Mouse (Mus musculus): ENCODE measurements around the gene Cracr2a.

Cracr2a gene

DNA sequence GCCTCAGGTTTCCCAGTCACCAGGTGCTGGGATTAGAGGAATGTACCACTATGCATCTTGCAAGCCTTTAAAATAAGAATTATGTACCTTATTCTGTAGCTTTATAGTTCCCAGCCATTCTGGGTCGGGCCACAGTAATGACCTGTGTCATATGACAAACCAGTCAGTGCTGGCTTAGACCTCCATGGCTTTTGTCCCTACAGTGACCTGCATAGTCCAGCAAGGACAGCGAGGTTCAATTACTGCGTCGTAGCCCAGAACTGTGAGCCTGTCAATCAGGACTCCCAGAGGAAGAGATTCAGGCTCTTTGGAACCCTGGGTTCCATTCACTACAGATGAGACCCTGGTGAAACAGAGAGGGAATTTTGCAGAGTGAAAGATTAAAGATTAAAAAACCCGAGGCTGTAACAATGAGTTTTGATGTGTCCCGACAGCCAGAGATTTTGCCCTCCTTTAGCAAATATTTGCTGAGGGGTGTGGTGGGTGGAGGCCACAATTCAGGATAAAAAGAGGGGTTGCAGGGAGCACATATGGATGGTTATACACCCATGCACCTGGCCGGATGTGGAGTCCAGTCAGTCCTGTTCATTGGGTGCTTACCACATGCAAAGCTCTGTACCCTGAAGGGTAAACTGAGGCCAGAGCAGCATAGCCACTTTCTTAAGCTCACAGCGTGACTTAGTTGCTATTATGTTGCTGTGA lies 10.9 kb downstream of the Cracr2a start:
- no peak for DNase-seq

DNA sequence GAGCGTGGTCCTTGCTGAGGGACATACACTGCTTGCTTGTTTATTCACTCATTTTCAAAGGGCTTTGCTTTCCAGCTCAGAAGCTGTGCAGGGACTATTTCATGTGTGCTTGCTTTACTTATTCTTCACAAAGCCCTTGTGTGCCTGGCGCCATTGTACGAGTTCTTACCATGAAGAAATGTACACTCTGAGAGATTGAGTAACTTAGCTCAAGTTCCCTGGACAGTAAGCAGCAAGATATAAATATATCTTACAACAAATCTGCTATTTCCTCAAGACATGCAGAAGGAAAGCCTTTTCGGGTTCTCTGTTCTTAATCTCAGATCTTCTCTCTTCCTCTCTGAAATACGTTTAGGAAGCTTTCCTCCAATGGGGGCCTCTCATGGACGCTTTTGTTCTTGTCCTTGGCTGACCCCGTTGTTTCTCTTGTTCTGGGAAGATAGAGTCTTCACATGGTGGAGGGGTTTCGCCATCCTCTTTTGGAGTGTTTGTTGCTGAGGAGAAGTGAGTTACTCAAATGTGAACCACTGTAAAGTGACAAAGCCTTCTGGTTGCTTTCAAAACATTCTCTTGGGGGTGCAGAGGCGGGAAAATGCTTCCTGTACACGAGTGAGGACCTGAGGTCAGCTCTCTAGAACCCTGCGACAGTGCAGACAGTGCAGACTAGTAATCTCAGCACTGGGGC lies 12.8 kb downstream of the Cracr2a start:
- no peak for DNase-seq

DNA sequence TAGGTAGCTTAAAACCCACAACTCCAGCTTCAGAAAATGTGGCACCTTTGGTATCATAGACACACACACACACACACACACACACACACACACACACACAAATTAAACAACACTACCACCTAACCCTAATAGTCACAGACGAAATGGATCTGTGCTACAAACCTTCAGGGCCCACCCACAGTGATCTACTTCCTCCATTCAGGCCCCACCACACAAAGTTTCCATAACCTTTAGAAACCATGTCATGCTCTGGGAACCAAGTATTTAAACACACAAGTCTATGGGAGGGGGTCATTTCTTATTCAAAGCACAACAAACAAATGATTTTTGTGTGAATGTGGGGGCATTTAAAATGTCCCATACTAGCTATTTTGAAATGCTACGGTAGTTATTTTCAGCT lies 14.1 kb downstream of the Cracr2a start:
- DNase-seq: no peak

DNA sequence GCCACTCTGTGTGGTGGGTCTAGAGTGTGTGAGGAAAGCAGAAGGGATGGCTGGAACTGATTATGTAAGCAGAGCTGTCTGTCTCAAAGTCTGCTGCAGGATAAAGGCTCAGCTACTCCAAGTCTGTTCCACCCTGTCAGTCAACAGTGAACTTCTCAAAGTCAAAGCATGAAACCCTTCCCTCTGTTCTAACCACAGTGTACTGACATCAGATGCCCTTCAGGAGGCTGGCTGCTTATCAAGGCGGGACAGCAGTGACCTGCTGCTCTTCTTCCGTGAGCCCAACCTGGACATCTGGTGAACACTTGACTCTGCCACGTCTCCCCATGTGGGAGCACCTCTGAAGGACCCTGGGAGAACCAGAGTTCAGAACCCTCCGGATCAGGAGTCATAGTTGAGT lies 16.6 kb downstream of the Cracr2a start:
- no peak for DNase-seq

DNA sequence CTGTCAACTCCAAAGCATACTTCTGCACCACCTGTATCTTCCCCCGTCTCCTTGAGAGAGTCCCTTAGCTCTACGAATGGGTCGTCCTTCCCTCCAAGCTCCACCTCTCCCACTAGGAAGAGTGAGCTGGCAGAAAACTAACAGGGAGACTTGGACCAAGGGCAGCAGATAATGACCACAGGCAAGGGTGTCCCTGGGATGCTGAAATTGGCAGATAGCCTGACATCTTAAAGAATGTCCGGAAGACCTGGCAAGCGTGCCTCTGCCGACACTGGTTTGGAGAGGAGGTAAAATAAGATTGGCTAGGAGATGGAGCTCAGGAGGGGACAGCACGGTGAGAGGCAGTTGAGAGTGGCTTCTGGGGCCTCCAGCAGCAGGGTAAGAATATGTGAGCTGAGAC lies 17.2 kb downstream of the Cracr2a start:
- no peak for DNase-seq

DNA sequence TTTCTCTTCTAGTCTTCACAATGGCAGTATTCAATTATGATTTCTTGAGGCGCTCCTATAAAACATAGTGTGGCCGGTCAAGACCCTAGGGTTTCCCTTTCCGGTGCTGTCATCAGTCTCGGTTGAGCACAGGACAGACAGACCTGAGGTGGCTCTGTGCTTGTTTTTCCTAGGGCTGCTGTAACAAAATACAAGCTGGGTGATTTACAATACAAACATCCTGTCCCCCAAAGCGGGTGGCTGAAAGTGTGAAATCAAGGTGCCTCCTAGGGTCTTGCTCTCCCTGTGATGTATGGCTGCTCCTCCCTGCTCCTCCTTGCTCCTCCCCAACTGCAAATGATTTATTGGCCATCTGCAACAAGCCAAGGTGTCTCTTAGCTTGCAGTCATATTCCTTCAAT lies 17.7 kb downstream of the Cracr2a start:
- DNase-seq: no peak

DNA sequence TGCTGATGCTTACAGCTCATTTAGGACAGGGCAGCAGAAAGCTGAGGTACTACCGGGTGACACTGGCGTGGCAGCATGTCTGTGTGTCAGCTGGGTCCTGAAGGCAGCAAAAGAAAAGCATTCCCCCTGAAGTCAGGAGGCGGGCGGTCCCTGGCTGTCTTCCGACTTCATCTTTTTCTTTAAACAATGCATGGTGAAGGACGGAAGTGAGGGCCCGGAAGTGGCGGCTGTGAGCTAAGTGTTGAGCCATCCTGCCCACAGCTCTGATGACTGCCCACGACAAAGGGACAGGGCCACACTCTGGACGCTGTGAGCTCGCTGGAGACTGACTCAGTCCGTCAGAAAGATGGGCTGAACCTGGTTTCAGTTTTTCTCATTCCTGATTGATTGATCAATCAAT lies 20.8 kb downstream of the Cracr2a start:
- DNase-seq: no peak

DNA sequence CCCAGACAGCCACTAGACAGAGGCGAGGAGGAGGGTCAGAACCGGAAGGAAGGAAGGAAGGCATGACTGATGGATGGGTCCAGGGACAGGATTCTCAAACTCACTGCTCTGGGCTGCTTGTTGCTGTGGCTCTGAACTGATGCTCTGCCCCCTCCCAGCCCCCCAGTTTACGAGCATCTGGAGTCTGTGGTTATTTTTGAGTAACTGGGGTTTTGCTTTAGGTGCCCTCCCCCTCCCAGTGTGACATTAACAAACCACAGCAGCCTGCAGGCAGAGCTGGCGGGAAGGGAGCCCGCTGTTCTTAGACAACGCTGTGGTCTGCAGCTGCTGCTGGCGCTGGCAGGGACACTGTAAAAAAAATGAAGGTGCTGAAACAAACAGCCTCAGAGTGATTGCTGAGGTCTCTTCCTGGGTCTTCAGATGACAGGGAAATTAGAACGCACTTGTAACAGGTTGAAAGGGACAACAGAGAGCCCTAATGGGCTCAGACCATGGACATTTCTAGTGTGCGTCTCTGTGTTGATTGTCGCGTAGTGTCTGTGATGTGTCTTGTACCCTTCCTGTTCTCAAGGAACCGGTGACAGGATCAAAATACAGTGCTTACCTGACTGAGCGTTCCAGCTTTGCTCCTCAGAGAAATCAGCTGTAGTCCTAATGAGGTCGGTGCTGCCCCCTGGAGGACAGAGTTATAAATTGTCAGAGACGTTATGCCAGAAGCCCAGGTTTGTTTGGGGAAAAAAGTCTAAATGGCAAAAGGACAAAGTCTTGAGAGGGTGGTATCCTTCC lies 21.4 kb downstream of the Cracr2a start:
- DNase-seq: peak; percentile 57

DNA sequence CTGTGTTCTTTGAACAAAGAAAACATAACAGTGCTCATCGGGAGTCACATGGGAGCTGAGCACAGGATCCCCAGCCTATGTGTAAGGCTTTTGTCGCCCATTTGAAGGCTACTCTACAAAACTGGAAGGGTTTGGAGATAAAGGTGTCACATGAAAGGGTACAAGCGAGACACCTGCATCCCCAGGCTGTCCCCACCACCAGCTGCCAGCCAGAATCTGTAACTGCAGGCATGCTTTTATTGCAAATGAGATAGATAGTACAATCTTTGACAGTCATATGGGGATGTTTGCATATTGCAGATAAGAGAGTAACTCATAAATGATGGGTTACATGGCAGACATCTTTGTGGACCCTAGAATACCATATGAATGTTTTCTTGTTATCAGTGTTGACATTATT lies 30.3 kb downstream of the Cracr2a start:
- no peak for DNase-seq

DNA sequence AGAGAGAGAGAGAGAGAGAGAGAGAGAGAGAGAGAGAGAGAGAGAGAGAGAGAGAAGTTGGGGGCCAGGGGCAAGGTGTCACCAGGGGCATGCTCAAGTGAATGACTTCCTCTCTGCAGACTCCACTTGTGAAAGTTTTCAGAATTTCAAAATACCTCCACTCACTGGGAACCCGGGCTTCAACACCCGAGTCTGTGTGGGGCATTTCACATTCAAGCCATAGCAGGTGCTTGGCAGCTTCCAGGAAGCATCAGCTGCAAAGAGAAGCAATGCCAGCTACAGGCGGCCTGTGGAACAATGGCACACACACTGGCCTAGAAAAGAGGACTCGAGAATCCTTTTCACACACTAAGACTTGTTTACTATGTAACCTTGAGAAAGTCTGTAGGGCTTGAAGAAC lies 32.3 kb downstream of the Cracr2a start:
- no peak for DNase-seq

DNA sequence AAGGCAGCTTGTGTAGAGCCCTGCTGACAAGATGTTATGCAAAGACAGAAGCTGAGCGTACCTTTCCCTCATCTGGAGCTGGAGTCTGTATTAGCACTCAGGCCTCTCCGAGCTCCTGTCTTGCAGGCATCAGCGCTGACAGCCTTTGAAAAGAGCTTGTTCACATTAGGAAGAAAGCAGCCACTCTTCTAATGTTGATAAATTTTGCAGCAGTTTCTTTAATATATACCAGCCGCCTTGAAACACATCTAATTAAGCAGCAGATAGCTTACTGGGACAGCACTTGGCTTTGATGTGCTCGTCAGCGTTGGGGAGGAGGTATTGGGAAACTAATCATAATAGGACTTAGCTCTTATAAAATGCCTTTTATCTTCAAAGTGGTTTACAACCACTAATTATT lies 38.1 kb downstream of the Cracr2a start:
- DNase-seq: no peak

DNA sequence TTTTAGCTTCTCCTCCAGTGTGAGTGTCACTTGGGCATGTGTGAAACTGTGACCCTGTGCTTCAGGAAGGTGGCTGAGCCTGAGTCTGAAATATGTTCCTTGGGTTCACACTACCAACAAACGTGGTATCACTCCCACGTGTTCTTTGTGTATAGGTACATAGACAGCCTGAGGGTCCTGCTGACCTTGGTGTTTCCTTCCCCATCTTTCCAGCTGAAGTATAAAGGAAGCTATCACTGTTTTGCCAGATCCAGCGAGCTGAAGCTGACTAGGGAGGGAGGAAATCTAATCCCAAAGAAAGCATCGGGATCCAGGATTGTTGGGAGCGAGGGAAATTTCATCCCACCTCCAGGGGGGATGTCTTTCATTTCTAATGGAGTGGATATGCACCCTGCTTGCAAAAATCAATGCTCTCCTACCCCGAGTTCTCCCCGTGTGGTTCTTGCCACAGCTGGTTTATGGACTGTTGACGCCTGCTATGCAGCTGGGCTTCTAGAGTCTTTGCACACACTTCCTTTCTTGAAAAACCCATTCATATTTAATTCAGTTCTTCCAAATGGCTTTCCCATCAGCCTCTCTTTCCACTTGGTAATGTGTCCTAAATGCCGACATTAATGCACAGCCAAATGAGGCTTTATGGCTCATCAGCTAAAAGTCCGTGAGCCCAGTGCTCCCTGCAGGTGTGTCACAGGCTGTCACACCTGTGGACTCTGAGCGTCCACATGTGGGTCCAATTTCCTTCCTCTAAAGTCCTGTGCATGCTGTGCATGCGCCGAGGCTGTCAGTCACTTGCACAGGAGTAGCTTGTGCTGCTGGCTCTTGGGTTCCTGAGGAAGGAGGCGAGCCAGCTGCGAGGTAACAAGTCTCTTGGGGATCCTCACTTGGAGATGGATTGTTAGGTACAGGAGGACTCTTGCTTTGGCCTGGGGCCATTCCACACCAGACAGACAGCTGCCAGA lies 44.2 kb downstream of the Cracr2a start:
- DNase-seq: no peak

DNA sequence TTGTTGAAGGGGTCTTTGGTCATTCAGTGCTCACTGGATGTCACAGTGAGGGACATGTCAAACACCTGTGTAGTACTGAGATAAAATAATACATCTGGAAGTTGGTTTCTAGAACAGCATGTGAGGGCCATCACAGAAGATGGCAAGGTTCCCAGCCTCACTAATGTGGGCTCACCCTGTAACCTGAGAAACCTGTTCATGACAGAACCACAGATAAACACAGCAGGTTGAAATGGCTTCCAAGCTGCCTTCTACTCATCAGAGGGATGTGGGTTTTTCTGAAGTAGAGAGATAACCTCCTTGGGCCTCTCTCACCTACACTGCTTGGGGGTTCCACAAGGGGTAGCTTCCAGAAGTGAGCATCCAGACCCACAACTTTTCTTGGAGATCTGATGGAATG lies 48.5 kb downstream of the Cracr2a start:
- DNase-seq: no peak

DNA sequence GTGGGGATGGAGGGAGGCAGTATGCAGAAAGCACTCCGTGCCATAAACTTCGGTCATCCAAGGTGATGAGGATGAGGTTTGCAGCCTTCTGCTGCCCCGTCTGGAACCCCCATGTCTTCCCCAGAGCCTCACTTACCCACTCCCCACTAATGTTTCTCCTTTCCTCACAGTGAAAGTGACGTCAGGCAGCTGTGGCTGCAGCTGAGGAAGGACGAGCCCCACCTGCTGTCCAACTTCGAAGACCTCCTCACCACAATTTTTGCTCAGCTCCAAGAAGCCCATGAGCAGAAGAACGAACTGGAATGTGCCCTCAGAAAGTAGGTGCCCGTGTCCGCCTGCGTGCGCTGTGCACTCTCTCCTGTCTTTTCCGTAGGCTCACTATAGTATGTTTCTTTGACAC lies 50.1 kb downstream of the Cracr2a start:
- DNase-seq: no peak

DNA sequence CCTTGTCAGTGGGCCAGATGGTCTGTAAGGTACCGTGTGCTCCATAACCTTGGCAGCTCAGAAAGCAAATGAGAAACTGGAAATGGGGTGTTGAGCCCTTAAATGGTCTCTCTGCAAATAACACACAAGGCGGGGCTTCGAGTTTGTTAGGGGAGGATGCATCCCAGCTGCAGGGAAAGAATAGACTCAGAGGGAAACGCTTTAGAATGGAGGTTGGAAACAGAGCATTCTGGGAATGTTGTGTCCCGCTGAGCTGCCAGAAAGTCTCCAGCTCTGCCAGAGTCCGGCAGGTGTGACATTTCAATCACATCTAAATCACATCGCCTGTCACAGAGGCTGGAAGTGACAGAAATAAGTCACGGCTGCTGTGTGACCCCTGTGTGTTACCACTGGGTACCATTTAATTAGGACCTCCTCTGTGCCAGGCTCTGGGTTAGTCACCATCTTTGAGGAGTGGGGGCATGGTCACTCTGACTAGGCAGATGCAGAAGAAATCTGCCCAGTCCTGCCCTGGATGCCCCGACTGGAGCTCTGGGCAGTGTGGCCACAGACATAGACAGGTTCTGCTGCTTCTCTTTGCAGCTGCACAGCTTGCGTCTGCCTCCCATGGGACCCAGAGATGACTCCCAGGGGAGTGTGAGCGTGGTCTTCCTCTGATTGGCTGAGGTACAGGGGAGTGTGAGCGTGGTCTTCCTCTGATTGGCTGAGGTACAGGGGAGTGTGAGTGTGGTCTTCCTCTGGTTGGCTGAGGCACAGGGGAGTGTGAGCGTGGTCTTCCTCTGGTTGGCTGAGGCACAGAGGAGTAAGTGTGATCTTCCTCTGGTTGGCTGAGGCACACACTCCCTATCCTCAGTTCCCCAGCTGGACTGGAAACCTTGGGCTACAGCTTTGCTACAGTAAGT lies 53.2 kb downstream of the Cracr2a start:
- DNase-seq: no peak

DNA sequence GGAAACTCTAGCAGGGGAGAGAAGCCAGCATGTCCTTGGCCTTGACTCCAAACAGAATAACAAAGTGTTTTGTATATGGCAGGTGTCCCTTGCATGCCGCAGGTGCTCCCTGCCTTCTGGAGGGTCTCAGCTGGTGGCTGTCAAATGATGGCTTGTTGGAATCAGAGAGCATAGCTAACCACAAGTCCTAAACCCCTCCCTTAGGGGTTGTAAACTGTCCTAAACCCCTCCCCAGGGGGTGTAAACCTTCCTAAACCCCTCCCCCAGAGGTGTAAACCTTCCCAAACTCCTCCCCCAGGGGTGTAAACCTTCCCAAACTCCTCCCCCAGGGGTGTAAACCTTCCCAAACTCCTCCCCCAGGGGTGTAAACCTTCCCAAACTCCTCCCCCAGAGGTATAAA lies 55.5 kb downstream of the Cracr2a start:
- DNase-seq: no peak

DNA sequence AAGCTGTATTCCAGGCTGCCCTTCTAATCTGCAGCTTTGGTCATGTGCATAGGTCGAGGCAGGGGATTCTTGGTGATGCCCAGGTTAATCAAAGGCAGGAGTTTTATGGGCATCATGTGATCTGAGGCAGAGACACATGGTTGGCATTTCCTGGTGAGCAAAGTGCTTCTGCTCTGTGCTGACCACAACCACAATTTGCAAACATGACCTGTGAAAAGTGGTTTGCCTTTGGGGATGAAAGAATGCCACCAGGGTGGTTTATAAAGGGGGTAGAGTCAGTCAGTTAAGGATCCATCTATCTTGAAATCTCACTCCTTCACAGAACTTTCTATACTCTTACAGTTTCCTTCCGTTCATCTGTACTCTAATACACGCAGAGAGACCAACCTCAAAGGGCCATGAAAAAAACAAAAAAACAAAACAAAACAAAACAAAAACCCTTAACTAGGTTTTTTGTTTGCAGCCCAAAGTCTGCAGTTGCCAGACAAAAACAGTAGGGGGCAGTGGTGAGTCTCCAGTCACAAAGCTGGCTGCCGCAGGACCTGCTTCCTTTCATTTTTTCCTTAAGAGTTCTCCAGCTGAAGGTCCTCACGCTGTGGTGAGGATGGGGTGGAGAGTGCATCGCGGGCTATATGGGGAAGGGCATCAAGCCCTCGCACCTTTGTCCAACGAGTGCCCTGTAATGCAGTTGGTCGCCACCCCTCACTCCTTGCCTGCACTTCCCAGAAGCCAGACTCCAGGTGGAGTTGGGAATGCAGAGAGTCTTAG lies 56.3 kb downstream of the Cracr2a start:
- no peak for DNase-seq

DNA sequence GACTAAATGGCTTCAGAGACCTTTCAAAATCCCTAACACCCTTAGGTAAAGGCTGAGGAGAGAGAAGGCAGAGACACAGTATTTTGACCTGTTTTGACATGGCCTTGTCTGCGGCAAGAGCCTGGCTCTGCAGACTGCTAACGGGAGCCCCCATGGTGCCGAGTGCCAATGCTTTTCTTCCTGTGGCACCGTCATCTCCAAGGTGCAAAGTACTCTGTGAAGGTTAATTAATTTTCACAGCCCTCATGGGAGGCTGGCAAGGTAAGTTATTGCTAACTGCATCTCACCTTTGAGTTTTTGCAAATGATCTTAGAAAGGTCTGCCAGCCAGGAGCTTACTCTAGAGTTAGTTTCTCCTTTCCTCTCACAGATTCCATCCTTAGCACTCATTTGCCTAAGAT lies 57.5 kb downstream of the Cracr2a start:
- DNase-seq: peak; percentile 46

DNA sequence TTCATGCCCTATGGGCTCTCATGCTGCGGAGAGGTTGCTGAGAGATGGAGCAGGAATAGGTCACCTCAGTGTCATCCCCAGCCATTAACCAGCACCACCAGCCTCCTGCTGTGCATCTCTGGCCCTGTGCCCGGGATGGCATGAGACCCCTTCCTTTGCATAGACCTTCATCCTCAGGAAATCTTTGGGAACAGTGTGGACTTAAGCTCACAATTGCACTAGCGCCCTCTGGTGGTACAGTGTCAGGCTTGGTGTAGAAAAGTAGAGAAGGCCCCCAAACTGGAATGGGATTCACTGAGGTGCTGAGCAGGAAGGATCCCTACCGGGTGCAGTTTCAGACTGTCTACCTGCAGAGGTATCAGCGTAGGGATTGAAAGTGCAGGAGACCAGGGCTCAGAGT lies 64.0 kb downstream of the Cracr2a start:
- peak; percentile 16 for DNase-seq

DNA sequence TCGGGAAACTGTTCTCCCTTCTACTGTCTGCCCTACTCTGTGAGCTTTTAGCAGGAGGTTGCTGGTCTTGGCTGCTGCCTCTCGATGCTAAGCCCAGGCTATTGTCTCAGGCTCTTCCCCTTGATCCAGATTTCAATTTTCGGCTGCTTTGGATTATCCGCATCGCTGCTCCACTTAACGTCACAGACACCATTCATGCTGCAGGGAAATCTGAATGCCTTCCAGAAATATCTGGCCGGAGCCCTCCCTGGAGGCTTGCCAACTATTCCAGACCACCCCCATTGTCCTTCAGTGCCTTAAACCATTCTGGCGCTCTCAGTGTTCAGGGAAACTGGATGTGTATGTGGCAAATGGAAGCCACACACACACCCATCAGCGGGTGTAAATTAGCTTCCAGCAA lies 66.3 kb downstream of the Cracr2a start:
- DNase-seq: no peak

DNA sequence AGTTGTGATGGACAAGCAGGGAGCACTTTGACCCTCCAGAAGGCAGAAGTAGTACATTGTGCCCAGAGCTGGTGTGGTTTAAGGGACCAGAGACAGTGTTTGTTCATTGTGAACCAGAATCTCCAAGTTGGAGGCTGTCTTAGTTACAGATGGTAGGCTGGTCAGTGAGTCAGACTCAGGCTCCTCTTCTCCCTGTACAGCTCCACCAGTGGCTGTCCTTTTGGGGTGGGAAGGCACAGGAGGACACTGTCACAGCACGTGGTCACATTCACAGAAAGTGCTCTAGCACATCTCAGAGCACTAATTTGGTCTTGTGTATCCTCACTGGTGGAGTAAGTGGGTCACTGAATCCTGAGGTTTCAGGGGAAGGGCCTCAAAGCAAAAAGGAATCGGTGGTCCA lies 68.1 kb downstream of the Cracr2a start:
- DNase-seq: no peak

Measured in kidney, adult 11 months (tissue).